Mouse (Mus musculus): ENCODE results near the gene Tmem38a. TPM values are rescaled to one million over a fixed set of nuclear protein-coding genes. Genes with fewer than 3 reads are reported as not detected.
A peak's percentile ranks its signal among the peaks of the same experiment; 100 is the strongest.

Gene Tmem38a
- polyA plus RNA-seq (2016; fragmentation: Nextera tagmentation; extraction: Ambion mirVana): 42.0 and 60.3 TPM in 2 replicates

DNA sequence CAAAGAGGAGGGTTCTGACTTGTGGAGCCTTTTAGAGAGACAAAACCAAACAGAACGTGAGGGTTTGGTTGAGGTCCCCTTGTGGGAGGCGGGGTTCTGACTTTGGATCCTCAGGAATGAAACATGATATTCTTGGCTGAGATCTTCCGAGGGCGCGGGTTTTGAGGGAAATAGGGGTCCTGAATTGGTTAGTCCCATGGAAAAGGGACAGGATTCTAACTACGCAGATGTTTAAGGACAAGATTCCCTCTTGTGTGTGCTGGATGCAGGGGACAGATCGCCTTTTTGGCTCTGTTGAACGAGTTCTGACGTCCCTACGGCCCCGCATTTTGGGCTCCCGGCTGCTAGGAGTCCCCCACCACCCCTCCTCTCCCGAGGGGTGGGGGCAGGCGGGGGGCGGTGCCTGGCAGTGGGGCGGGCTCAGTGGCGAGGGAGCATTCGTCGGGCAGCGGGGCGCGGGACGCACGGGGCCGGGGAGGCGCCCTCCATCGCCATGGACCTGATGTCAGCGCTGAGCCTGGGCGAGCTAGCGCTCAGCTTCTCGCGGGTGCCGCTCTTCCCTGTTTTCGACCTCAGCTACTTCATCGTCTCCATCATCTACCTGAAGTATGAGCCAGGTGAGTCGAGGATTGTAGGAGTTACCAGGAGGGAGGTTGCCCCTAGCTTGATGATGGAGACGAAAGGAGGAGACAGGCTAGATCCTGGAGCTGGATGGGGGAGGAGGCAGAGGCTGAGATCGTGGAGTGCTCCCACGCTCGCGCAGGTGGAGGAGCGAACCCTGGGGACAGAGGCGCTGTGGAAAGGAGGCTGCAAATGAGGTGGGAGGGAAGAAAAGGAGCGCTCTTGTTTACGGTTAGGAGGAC is at the start of gene Tmem38a:
Gene Tmem38a (plus strand): TSS at position 445 of the 863 bp plus-strand sequence.
- peak within 1 kb of the TSS; percentile 78 for H3K4me3 ChIP-seq
- H3K4me1 ChIP-seq: peaks cover 20% of the 10 kb centered on the region; the same call in 1 of the 2 replicates
- H3K27me3 ChIP-seq (ENCODE audit: insufficient read depth, poor library complexity, severe bottlenecking): no peaks in the 10 kb centered on the region
- peaks cover 31% of the 10 kb centered on the region for H3K36me3 ChIP-seq
- DNase-seq (ENCODE audit: low spot score): peak; percentile 88
- under 1% methylated on average over 45 of the region's 45 CpGs for WGBS
- no peaks in the 10 kb centered on the region for H3K9me3 ChIP-seq
- H3K27ac ChIP-seq: peak within 1 kb of the TSS; percentile 96

DNA sequence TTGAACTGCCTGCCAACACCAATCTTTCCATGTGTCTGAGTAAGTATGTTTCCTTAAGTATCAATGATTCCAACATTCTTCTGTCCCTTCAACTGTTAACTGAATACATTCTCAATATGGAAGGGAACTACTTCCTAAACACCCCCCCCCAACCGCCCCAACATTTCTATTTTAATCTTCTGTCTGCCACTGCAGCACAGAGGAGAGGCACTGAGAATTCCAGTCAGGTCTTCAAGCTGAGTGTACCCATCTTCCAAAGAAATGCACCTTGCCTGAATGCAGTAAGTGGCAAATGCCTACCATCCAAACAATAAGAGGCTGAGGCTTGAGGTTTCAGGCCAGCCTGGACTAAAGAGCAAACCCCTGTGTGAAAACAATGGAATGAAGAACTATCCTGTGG is 39.8 kb upstream of the Tmem38a start:
- Histone ChIP-seq H3K27me3 (ENCODE audit: insufficient read depth, poor library complexity, severe bottlenecking) (no peaks in the 10 kb centered on the region), H3K4me3 (no peak overlapping the region), H3K27ac (no peak overlapping the region), H3K36me3 (0 out of 2 replicates have a peak, but pooled peaks cover 10% of the 10 kb centered on the region), H3K4me1 (peaks cover 3% of the 10 kb centered on the region; the same call in 1 of the 2 replicates), H3K9me3 (no peaks in the 10 kb centered on the region)
- WGBS: 89% methylated on average over 1 of the region's 1 CpGs
- no peak for DNase-seq (ENCODE audit: low spot score)

DNA sequence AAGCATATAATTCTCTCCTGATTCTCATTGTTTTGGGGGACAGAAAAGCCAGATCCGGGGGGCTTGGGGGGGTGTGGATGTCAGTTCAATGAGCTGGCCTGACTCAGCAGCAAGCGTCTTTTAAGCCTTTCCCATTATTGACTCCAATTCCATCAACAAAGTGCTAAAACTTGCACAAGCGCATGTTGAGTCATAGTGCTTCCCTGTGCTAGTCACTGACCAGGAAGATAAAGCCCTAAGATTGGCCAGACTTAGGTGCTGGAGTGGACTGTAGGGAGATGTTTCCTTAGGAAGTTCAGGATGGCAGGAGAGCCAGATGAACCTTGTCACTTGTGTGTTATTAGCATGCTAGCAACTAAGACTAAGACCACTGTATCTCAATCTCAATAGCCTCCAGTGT is 37.0 kb upstream of the Tmem38a start:
- no peaks in the 10 kb centered on the region for H3K27me3 ChIP-seq (ENCODE audit: insufficient read depth, poor library complexity, severe bottlenecking)
- 96% methylated on average over 3 of the region's 3 CpGs for WGBS
- no peaks in the 10 kb centered on the region for H3K9me3 ChIP-seq
- H3K4me1 ChIP-seq: peaks cover 3% of the 10 kb centered on the region; the same call in 1 of the 2 replicates
- H3K27ac ChIP-seq: no peak overlapping the region
- 0 out of 2 replicates have a peak, but pooled peaks cover 7% of the 10 kb centered on the region for H3K36me3 ChIP-seq
- no peak overlapping the region for H3K4me3 ChIP-seq
- no peak for DNase-seq (ENCODE audit: low spot score)

DNA sequence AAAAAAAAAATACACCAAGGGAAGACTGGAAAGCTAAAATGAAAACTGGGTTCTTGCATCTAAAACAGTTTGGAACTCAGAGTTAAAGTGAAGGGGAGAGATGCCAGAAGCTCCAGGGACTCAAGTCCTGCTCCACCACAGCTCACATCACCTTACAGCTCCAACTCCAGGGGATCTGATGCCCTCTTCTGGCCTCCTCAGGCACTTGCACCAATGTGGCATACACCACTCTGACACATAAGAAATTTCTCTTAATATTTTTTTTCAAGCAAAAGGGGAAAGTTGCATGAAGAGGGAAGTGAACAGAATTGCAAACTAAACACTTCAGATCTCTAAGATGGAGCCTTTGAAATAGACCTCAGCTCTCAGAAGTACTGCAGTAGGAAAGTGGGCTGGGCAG is 32.6 kb upstream of the Tmem38a start:
- no peak for DNase-seq (ENCODE audit: low spot score)
- H3K36me3 ChIP-seq: peaks cover 13% of the 10 kb centered on the region
- no peaks in the 10 kb centered on the region for H3K4me1 ChIP-seq
- no peaks in the 10 kb centered on the region for H3K9me3 ChIP-seq
- no peak overlapping the region for H3K4me3 ChIP-seq
- no peaks in the 10 kb centered on the region for H3K27me3 ChIP-seq (ENCODE audit: insufficient read depth, poor library complexity, severe bottlenecking)
- H3K27ac ChIP-seq: no peak overlapping the region

- Histone ChIP-seq H3K36me3 (peaks cover 14% of the 10 kb centered on the region), H3K4me1 (peaks cover 26% of the 10 kb centered on the region), H3K27me3 (ENCODE audit: insufficient read depth, poor library complexity, severe bottlenecking) (no peaks in the 10 kb centered on the region), H3K9me3 (no peaks in the 10 kb centered on the region), H3K4me3 (peak overlapping the region; percentile 85), H3K27ac (peak overlapping the region; percentile 96)
- no peak for DNase-seq (ENCODE audit: low spot score)
- WGBS: 3% methylated on average over 27 of the region's 27 CpGs
These were observed 24.6 kb upstream of the Tmem38a start for GRCm38 (mm10) chr8:72547122-72547801.

DNA sequence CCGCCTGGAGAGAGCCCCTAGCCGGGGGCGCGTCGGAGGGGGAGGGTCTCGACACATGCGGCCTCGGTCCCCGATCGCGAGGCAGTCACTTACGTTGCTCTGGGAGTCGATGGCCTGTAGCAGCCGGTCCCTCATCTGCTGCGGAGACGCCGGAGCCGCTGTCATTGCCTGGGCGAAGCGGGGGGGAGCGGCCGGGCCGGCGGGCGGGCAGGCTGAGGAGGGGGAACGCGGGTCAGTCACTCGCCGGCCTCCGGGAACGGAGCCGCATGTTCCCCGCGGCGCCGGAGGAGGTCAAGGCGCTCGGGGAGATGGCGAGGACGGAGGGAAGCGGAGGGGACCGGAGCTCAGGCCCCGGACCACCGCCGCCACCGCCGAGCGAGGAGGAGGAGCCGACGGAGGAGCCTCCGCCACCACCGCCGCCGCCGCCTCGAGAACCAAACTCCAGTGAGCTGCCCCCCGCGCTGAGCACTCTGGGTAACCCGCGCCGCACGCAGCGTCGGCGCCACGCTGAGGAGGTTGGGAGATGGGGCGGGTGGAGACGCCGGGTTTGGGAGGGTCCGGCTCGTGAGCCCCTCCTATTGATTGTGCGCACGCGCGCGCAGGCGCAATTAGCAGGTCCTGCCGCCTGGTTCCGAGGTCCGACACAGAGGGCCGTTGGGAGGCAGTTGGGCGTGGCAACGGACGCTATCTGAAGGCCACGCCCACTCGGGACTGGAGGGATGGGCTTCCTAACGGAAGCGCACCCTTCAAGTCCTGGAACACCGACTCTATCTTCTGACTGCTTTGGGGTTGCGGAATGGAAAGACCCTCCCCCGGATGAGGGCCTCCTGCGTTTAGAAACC is 23.8 kb upstream of the Tmem38a start, which contains the start of gene Med26:
Gene Med26 (minus strand): TSS at position 469 of the 842 bp plus-strand sequence.
- no peaks in the 10 kb centered on the region for H3K27me3 ChIP-seq (ENCODE audit: insufficient read depth, poor library complexity, severe bottlenecking)
- H3K4me1 ChIP-seq: peaks cover 26% of the 10 kb centered on the region
- H3K36me3 ChIP-seq: peaks cover 14% of the 10 kb centered on the region
- DNase-seq (ENCODE audit: low spot score): peak; percentile 99
- H3K27ac ChIP-seq: peak within 1 kb of the TSS; percentile 96
- no peaks in the 10 kb centered on the region for H3K9me3 ChIP-seq
- WGBS: under 1% methylated on average over 85 of the region's 92 CpGs
- H3K4me3 ChIP-seq: peak within 1 kb of the TSS; percentile 85

DNA sequence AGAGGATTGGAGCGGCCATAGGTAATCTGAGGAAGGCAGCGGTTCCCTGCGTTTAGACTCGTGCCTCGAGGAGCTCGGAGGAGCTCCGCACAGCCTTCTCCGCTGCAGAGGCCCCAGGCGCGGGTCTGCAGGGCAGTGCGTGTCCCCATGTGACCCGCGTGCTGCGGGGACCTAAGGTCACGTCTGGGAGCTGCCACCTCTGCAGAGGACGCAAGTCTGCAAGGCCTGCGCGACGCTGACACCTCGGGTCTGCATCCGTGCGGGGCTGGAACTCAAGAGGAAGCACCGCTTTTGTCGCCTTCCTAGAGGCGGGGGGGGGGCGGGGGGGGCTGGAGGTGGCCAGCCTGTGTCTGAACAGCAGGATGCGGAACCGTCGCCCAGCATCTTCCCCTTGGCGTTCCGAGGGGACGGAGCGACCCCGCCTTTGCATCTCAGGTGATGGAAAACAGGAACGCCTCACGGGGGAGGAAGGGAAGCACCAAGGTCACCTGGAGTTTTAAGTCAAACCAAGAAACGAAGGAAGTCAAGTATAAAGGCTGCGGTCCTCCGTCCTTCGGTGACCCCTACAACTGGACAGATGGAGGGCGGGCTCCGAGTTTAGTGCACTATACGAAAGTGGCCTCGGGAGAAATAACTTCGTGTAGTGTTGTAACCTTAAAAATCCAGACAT is 23.1 kb upstream of the Tmem38a start:
- no peak for DNase-seq (ENCODE audit: low spot score)
- no peaks in the 10 kb centered on the region for H3K9me3 ChIP-seq
- H3K4me3 ChIP-seq: peak overlapping the region; percentile 85
- peak overlapping the region; percentile 96 for H3K27ac ChIP-seq
- H3K4me1 ChIP-seq: peaks cover 26% of the 10 kb centered on the region
- H3K36me3 ChIP-seq: peaks cover 20% of the 10 kb centered on the region
- WGBS: under 1% methylated on average over 45 of the region's 45 CpGs
- no peaks in the 10 kb centered on the region for H3K27me3 ChIP-seq (ENCODE audit: insufficient read depth, poor library complexity, severe bottlenecking)

DNA sequence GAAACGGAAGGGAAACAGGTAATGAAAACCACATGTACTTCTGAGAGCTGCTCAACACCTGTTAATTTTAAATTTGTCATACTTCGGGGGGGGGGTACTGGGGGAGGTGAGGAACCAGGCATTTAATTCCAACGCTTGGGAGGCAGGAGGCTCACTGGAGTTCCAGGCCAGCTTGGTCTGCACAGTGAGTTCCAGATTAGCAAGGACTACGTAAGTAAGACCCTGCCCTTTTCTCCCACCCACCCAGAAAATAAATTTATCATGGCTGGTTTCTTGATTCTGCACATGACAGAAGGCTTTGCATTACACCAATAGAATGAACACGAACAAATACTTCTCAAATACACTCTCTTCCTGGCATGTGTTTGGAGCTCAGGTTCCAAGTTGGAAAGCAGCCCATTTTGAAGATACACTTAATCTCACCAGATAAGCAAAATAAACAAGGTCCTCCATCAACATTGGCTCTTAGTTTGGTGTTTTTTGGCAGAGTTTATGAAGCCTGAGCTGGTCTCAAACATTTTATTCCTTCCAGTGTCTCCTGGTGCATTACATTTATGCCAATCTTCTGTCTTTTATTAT is 22.5 kb upstream of the Tmem38a start:
- peaks cover 15% of the 10 kb centered on the region for H3K36me3 ChIP-seq
- H3K9me3 ChIP-seq: no peaks in the 10 kb centered on the region
- no peaks in the 10 kb centered on the region for H3K27me3 ChIP-seq (ENCODE audit: insufficient read depth, poor library complexity, severe bottlenecking)
- no peak for DNase-seq (ENCODE audit: low spot score)
- peaks cover 26% of the 10 kb centered on the region for H3K4me1 ChIP-seq
- peak overlapping the region; percentile 96 for H3K27ac ChIP-seq
- H3K4me3 ChIP-seq: peak overlapping the region; percentile 85
- WGBS: 9% methylated on average over 5 of the region's 5 CpGs

- 51% methylated on average over 4 of the region's 4 CpGs for WGBS
These were observed 16.1 kb upstream of the Tmem38a start for GRCm38 (mm10) chr8:72555770-72556169.

DNA sequence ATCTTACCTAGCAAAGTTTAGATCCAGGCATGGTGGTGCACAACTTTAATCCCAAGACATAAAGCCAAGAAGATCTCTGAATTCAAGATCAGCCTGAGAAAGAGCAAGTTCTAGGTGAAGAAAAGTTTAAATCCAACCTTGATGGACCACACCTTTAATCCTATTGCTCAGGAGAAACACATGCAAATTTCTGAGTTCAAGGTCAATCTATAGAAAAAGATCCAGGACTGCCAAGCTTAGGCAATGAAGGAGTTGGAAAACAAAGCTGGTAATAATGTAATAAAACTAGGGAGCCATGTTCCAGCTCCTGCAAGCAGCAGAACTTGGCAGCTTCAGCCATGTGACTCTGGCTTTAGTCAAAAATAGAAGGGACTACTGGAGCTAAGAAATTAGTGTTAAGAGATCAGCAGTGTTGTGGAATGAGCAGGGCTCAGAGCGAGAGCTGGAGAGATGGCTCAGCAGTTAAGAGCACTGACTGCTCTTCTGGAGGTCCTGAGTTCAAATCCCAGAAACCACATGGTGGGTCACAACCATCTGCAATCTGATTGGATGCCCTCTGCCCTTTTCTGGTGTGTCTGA is 10.7 kb upstream of the Tmem38a start:
- WGBS: 59% methylated on average over 1 of the region's 1 CpGs
- Histone ChIP-seq H3K36me3 (peaks cover 59% of the 10 kb centered on the region), H3K27ac (no peak overlapping the region)

More at GRCm38 (mm10) chr8:72555770-72556169, 16.1 kb upstream of the Tmem38a start:
- Histone ChIP-seq H3K4me1 (no peaks in the 10 kb centered on the region), H3K27me3 (ENCODE audit: insufficient read depth, poor library complexity, severe bottlenecking) (no peaks in the 10 kb centered on the region), H3K36me3 (peaks cover 37% of the 10 kb centered on the region), H3K4me3 (no peak overlapping the region), H3K27ac (no peak overlapping the region), H3K9me3 (no peaks in the 10 kb centered on the region)
- no peak for DNase-seq (ENCODE audit: low spot score)

GRCm38 (mm10) chr8:72565970-72566369 is 5.9 kb upstream of the Tmem38a start:
- Histone ChIP-seq H3K27ac (no peak overlapping the region), H3K4me1 (peaks cover 17% of the 10 kb centered on the region; the same call in 1 of the 2 replicates), H3K27me3 (ENCODE audit: insufficient read depth, poor library complexity, severe bottlenecking) (no peaks in the 10 kb centered on the region), H3K4me3 (no peak overlapping the region), H3K9me3 (no peaks in the 10 kb centered on the region), H3K36me3 (peaks cover 67% of the 10 kb centered on the region)
- DNase-seq (ENCODE audit: low spot score): no peak
- 83% methylated on average over 2 of the region's 2 CpGs for WGBS

More for the DNA sequence above, 10.7 kb upstream of the Tmem38a start:
- Histone ChIP-seq H3K4me3 (no peak overlapping the region), H3K4me1 (0 out of 2 replicates have a peak, but pooled peaks cover 6% of the 10 kb centered on the region), H3K9me3 (no peaks in the 10 kb centered on the region), H3K27me3 (ENCODE audit: insufficient read depth, poor library complexity, severe bottlenecking) (no peaks in the 10 kb centered on the region)
- no peak for DNase-seq (ENCODE audit: low spot score)

Data from heart, embryonic 10.5 days (tissue).